Mouse (Mus musculus): Measurements from ENCODE around the gene Whamm. TPM values are rescaled to one million over a fixed set of nuclear protein-coding genes. Genes with fewer than 3 reads are reported as not detected.

Whamm gene
- 5.9 and 6.3 TPM in 2 replicates for polyA plus RNA-seq (2015; fragmentation: Nextera tagmentation; extraction: Ambion mirVana)

DNA sequence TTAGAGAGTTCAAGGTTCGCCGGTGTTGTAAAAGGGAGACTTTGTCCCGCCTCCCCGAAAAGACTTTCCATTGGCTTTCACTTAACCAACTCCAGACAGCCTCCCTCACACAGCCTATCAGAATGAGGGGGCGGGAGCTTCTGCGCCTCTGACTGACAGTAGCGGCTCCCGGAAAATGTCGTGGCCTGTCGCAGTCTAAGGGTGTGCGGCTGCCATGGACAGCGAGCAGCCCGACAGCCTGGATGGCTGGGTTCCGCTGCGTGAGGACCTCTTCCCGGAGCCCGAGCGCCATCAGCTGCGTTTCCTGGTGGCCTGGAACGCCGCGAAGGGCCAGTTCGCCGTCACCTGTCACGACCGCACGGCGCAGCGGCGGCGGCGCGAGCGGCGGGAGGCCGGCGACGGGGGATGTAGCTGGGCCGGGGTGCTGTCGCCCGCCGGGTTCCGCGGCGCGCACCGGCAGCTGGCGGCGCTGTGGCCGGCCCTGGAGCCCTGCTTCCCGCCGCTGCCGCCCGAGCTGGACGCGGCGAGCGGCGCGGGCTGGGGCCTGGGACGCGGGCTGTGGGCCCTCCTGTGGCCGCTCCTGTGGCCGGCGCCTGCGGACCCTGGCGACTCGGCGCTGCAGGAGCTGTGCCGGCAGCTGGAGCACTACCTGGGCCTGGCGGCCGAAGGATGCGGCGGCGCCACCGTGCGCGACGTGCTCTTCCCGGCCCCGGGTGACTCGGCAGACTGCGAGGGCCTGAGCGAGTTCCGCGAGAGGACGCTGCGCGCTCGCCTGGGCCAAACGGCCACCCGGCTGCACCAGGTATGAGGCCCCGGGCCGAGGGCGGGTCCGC is at the start of gene Whamm:
Whamm (plus strand) TSS at position 159 of the 833 bp plus-strand sequence.
- peak; percentile 99 for ATAC-seq
- peak within 1 kb of the TSS; percentile 98 for H3K4me3 ChIP-seq (replicated peaks)
- H3K9ac ChIP-seq, result peak within 1 kb of the TSS; percentile 92
- peak within 1 kb of the TSS; percentile 98 for H3K27ac ChIP-seq
- no peaks in the 10 kb centered on the region for H3K9me3 ChIP-seq
- H3K4me1 ChIP-seq (replicated peaks), result peaks cover 6% of the 10 kb centered on the region; the same call in 1 of the 2 replicates
- no peaks in the 10 kb centered on the region for H3K27me3 ChIP-seq (replicated peaks)
- under 1% methylated on average over 92 of the region's 96 CpGs for WGBS
- H3K36me3 ChIP-seq, result 0 out of 2 replicates have a peak, but pooled peaks cover 4% of the 10 kb centered on the region
- peak within 1 kb of the TSS; percentile 81 for H3K4me2 ChIP-seq (replicated peaks)

DNA sequence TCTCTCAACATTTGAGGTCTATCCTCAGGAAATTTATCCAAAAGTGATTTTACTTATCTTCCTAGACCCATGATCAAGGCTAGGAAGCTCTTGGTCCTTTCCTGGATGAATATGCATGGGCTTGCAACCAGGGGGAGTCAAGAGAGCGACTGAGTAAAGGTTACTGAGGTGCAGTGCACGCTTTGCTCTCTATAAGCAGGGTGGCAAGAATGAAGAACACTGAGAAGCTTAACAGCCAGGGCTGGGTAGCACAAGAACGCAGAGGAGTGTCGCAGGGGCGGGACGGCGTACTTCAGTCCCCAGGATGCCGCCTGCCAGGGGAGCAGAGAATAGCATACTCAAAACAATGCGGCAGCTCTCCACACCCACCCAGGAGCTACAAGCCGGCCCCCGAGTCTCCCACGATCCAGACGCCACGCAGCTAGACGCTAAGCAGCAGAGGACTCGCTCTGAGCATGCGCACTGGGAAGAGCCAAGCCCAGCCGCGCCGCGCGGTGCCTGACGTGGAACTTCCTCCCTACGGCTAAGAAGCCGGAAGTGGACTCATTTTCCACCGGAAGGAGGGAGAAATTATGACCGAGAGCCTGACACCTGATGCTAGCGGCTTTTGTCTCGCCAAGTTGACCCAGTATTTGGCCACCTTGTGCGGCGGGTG is 47.9 kb upstream of the Whamm start:
- peaks cover 12% of the 10 kb centered on the region; the same call in 1 of the 2 replicates for H3K4me1 ChIP-seq (replicated peaks)
- H3K9me3 ChIP-seq, result no peaks in the 10 kb centered on the region
- H3K9ac ChIP-seq, result peak overlapping the region; percentile 53
- ATAC-seq, result peak; percentile 99
- no peaks in the 10 kb centered on the region for H3K27me3 ChIP-seq (replicated peaks)
- peak overlapping the region; percentile 57 for H3K4me3 ChIP-seq (replicated peaks)
- WGBS, result under 1% methylated on average over 31 of the region's 31 CpGs
- peak overlapping the region; percentile 96 for H3K27ac ChIP-seq
- H3K36me3 ChIP-seq, result peaks cover 10% of the 10 kb centered on the region; the same call in 1 of the 2 replicates
- peak overlapping the region; percentile 59 for H3K4me2 ChIP-seq (replicated peaks)

DNA sequence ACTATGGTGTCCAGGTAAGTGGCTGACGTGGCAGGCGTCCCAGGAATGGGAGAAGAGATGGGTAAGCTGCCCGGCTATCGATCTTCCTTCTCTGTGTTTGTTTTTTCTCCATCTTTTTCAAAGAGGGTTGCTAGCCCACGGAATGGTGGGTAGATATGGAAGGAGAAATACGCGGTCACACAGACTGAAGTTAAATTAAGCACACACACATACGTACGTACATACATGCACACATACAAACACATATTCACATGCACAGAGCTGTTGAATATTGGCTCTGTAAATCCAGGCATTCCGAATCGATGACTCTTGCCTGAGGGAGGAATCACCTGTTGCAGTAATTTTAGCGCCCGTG is 47.4 kb upstream of the Whamm start:
- Histone ChIP-seq H3K4me3 (replicated peaks) (peak overlapping the region; percentile 57), H3K4me2 (replicated peaks) (peak overlapping the region; percentile 59), H3K27ac (peak overlapping the region; percentile 96), H3K36me3 (peaks cover 11% of the 10 kb centered on the region; the same call in 1 of the 2 replicates), H3K9ac (peak overlapping the region; percentile 40), H3K9me3 (no peaks in the 10 kb centered on the region), H3K4me1 (replicated peaks) (peaks cover 12% of the 10 kb centered on the region; the same call in 1 of the 2 replicates), H3K27me3 (replicated peaks) (no peaks in the 10 kb centered on the region)
- no peak; the same call in 1 of the 2 replicates for ATAC-seq
- WGBS, result 5% methylated on average over 13 of the region's 13 CpGs

DNA sequence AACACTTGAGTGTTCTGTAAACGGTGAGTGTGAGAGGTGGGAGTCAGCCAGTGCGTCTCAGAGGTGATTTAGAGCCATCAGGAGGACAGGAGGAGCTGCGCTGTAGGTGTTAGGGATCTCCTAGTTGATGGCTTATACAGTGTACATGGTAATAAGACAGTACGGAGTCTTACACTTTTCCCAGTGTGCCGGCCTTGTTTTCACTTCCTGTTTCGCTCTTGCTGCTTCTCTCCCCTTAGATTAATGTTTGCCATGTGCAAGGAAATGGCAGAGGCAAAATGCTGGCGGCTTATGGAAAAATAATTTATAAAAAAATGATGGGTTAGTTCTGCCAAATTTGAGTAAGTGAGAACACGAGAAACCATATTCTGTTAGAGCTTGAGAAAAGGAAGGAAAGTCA is 42.1 kb upstream of the Whamm start:
- Histone ChIP-seq H3K9ac (no peak overlapping the region), H3K27me3 (replicated peaks) (no peaks in the 10 kb centered on the region), H3K4me3 (replicated peaks) (no peak overlapping the region), H3K36me3 (peaks cover 34% of the 10 kb centered on the region), H3K27ac (no peak overlapping the region), H3K9me3 (no peaks in the 10 kb centered on the region), H3K4me2 (replicated peaks) (no peak overlapping the region), H3K4me1 (replicated peaks) (peaks cover 9% of the 10 kb centered on the region; the same call in 1 of the 2 replicates)
- 88% methylated on average over 8 of the region's 8 CpGs for WGBS
- no peak for ATAC-seq

DNA sequence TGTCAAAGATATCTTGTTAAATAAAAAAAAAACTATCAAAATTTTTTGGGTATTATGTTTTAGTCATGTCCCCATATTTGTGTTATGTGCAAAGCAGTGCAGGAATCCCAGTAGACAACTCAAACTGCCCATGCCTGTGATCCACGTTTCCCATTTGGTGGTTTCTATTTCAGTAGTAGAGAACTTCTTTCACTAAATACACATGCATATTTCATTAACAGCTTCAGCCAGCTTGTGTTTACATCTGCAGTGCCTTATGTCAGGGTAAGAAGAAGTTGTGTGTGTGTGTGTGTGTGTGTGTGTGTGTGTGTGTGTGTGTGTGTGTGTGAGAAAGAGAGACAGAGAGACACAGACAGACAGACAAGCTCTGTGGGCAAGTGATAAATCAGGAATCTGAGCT is 39.6 kb upstream of the Whamm start:
- Histone ChIP-seq H3K4me3 (replicated peaks) (no peak overlapping the region), H3K27ac (no peak overlapping the region), H3K9ac (no peak overlapping the region), H3K4me2 (replicated peaks) (no peak overlapping the region), H3K9me3 (no peaks in the 10 kb centered on the region), H3K27me3 (replicated peaks) (no peaks in the 10 kb centered on the region), H3K36me3 (peaks cover 43% of the 10 kb centered on the region), H3K4me1 (replicated peaks) (no peaks in the 10 kb centered on the region)
- 80% methylated on average over 1 of the region's 1 CpGs for WGBS
- no peak for ATAC-seq

DNA sequence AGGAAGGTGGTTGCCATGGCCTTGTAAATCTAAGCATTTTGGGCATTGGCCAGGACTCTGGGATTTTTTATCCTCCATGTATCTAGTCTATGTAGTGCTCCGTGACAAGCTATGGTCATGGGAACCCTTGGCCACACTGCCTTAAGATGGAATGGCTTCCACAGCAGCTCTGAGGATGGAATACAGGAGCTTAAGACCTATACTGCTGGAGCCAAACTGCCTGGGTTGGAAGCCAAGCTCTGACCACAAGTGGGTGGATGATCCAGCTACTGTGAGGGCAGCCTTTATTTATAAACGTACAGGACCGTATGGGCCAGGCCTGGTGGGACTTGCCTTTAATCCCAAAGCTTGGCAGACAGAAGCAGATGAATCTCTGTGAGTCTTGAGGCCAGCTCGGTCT is 34.6 kb upstream of the Whamm start:
- H3K9ac ChIP-seq, result no peak overlapping the region
- no peak overlapping the region for H3K4me2 ChIP-seq (replicated peaks)
- H3K27ac ChIP-seq, result no peak overlapping the region
- ATAC-seq, result no peak
- H3K4me1 ChIP-seq (replicated peaks), result no peaks in the 10 kb centered on the region
- no peaks in the 10 kb centered on the region for H3K9me3 ChIP-seq
- peaks cover 32% of the 10 kb centered on the region for H3K36me3 ChIP-seq
- H3K4me3 ChIP-seq (replicated peaks), result no peak overlapping the region
- 86% methylated on average over 4 of the region's 4 CpGs for WGBS
- no peaks in the 10 kb centered on the region for H3K27me3 ChIP-seq (replicated peaks)

DNA sequence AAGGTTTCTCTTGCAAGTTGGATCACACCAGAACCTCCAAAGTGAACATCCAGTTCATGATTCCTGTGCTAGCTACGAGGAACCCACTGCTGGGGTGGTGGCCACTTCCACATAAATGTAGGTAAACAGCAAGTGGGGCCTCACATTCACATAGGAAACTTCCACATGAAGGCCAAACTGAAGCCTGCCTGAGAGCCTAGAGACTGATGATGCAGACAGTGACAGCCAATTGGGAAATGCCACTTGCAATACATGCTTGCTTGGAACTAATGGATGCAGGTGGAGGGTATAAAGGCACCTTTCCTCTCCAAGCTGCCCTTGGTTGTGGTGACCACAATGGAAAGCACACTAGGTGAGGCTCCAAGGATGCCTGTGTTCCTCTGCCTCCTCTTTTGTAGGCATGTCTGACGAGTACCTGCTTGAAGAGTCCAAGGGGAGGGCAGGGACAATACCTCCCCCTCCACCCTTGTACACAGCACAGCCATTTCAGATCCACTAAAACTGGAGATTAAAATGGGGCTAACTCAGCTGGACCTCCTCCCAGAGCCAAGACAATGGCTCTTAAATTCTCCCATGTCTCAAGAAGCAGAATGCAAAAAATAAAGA is 32.9 kb upstream of the Whamm start:
- Histone ChIP-seq H3K4me2 (replicated peaks) (no peak overlapping the region), H3K27ac (no peak overlapping the region), H3K4me3 (replicated peaks) (no peak overlapping the region), H3K4me1 (replicated peaks) (no peaks in the 10 kb centered on the region), H3K36me3 (peaks cover 19% of the 10 kb centered on the region), H3K27me3 (replicated peaks) (no peaks in the 10 kb centered on the region), H3K9me3 (no peaks in the 10 kb centered on the region), H3K9ac (no peak overlapping the region)
- no peak for ATAC-seq
- 72% methylated on average over 2 of the region's 2 CpGs for WGBS

DNA sequence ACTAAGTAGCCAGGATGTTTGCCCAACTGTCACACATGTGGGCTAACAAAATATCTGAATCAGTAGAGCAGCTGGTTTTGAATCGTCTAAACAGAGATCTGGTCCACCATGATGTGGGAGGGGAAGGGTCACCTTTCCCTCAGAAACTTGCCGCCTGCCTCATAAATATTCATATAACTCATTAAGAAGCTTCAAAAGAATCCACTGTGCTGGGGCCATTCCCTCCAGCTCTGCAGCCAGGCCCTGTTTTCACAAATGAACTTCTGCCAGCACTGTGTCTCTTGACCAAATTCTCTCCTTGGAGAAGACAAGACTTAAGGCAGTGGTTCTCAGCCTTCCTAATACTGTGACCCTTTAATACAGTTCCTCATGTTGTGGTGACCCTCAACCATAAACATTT is 31.5 kb upstream of the Whamm start:
- Histone ChIP-seq H3K9ac (no peak overlapping the region), H3K36me3 (peaks cover 7% of the 10 kb centered on the region; the same call in 1 of the 2 replicates), H3K4me3 (replicated peaks) (no peak overlapping the region), H3K9me3 (no peaks in the 10 kb centered on the region), H3K27ac (no peak overlapping the region), H3K27me3 (replicated peaks) (no peaks in the 10 kb centered on the region), H3K4me1 (replicated peaks) (no peaks in the 10 kb centered on the region), H3K4me2 (replicated peaks) (no peak overlapping the region)
- no peak for ATAC-seq
- 38% methylated on average over 2 of the region's 2 CpGs for WGBS

DNA sequence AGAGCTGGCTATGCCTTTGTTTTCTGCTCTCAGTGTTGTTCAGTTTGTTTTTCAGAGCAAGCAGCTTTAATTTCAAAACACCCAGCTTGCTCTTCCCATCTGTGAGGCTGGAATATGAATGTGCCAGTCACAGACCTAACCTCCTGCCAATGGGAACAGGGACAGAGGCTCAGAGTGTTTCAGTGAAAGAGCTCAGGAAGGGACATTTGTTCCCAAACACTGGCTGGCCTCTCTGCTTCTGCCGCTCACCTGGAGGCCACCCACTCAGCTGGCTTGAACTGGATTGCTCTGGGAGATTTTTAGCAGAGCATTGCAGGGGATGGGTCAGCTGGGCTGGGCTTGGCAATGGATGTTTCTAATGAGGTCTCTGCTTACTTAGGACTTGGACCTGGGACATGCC is 30.1 kb upstream of the Whamm start:
- Histone ChIP-seq H3K9ac (no peak overlapping the region), H3K27ac (no peak overlapping the region), H3K9me3 (no peaks in the 10 kb centered on the region), H3K27me3 (replicated peaks) (no peaks in the 10 kb centered on the region), H3K4me3 (replicated peaks) (no peak overlapping the region), H3K36me3 (no peaks in the 10 kb centered on the region), H3K4me2 (replicated peaks) (no peak overlapping the region), H3K4me1 (replicated peaks) (no peaks in the 10 kb centered on the region)
- 45% methylated on average over 1 of the region's 1 CpGs for WGBS
- ATAC-seq, result no peak

DNA sequence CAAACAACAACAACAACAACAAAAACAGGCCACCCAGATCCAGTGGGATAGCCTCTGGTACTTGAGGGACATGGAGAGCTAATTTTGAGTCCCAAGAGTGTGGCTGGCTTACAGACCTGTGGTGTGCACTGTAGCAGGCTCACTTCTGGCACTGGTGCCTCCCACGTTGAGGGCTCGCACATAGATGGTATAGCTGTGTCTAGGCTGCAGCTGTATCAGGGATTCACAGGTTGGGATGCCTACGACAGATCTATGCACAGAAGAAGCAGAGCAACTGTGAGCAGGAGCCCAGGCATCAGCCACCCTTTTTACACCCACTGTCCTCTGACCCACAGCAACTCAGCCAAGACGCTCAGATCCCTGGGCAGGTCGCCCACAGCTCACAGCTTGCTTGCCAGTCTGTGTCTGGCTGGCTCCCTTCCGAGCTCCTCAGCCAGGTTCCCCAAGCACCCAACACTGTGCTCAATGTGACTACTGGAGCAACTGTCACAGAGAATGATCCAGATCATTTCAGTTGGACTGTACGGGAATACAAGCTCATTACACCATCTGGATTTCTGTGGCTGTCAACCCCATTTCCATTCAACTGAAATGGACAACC is 29.0 kb upstream of the Whamm start:
- no peaks in the 10 kb centered on the region for H3K9me3 ChIP-seq
- H3K9ac ChIP-seq, result no peak overlapping the region
- 87% methylated on average over 7 of the region's 7 CpGs for WGBS
- H3K4me1 ChIP-seq (replicated peaks), result no peaks in the 10 kb centered on the region
- H3K36me3 ChIP-seq, result no peaks in the 10 kb centered on the region
- no peak for ATAC-seq
- no peak overlapping the region for H3K4me2 ChIP-seq (replicated peaks)
- no peak overlapping the region for H3K4me3 ChIP-seq (replicated peaks)
- H3K27me3 ChIP-seq (replicated peaks), result no peaks in the 10 kb centered on the region
- H3K27ac ChIP-seq, result no peak overlapping the region

DNA sequence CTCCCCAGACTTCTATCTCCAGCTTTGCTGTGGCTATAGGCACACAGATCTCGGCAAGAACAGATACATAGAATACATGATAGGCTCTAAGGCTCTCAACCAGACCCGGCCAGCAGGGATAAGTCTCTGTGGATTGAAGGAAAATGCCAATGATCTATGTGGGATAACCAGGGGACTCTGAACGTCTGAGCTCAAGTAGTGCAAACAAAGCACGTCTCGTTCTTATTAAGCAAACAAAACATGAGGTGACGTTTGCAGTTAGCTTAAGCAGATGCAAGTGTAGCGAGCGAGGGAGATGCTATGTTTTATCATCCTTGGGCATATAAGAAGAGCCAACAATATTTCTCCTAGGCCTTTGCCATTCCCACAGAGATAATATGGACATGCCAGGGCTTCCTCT is 28.1 kb upstream of the Whamm start:
- Histone ChIP-seq H3K36me3 (no peaks in the 10 kb centered on the region), H3K4me3 (replicated peaks) (no peak overlapping the region), H3K27ac (no peak overlapping the region), H3K9ac (no peak overlapping the region), H3K9me3 (no peaks in the 10 kb centered on the region), H3K4me2 (replicated peaks) (no peak overlapping the region), H3K27me3 (replicated peaks) (no peaks in the 10 kb centered on the region), H3K4me1 (replicated peaks) (no peaks in the 10 kb centered on the region)
- 60% methylated on average over 8 of the region's 8 CpGs for WGBS
- no peak for ATAC-seq

DNA sequence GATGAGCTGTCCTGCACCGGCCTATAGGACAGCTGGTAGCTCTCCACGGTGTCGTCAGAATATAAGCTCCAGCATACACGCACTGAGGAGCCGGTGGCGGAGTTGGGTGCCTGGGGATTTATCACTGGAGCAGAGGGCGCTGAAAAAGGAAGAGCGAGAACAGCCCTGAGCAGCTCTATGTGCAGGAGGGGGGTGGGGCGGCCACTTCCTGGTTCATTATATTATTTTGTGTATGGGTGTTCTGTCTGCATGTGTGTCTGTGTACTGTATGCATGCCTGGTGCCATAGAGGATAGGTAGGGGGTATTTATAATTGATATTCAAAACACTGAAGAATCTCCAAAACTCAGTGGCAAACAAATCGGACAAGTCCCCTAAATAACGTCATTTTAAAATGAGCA is 22.2 kb upstream of the Whamm start:
- no peaks in the 10 kb centered on the region for H3K36me3 ChIP-seq
- no peak for ATAC-seq
- no peak overlapping the region for H3K4me3 ChIP-seq (replicated peaks)
- H3K9ac ChIP-seq, result peak overlapping the region; percentile 30; the same call in 1 of the 2 replicates
- H3K4me2 ChIP-seq (replicated peaks), result no peak overlapping the region
- no peaks in the 10 kb centered on the region for H3K9me3 ChIP-seq
- 0 out of 2 replicates have a peak, but pooled peaks cover 3% of the 10 kb centered on the region for H3K4me1 ChIP-seq (replicated peaks)
- no peaks in the 10 kb centered on the region for H3K27me3 ChIP-seq (replicated peaks)
- no peak overlapping the region for H3K27ac ChIP-seq
- 55% methylated on average over 11 of the region's 11 CpGs for WGBS
